Mouse (Mus musculus) heart, adult 2 months (tissue): ENCODE measurements at regions not wholly inside any gene's neighbourhood (a gene's known extent, or its start where the extent isn't known, plus 50 kb on each side); places are given as distances from the start of the nearest gene placed in this dataset.

Experiments used
- DNase-seq, 2 experiments: peaks; one replicate each; pipeline ENCODE4 v3.0.0; 2021
- H3K27ac ChIP-seq: fragments of 200-600 bp; 2 replicates; pipeline ENCODE4 v1.8.1; 2022
- H3K27me3 ChIP-seq: fragments of 200-500 bp; 2 replicates; pipeline ENCODE4 v1.6.1; 2012; ENCODE audit warnings: mild to moderate bottlenecking, low read length, inconsistent platforms, mixed read lengths; ENCODE audit not compliant: control insufficient read depth, insufficient read depth
- H3K36me3 ChIP-seq: fragments of 200-500 bp; 2 replicates; pipeline ENCODE4 v1.6.1; 2012; ENCODE audit warnings: low read length, inconsistent platforms; ENCODE audit not compliant: control insufficient read depth, insufficient read depth
- H3K4me1 ChIP-seq: fragments of 200-500 bp; 2 replicates; pipeline ENCODE4 v1.6.1; 2011; ENCODE audit warnings: low read length; ENCODE audit not compliant: control insufficient read depth, insufficient read depth
- H3K4me3 ChIP-seq: fragments of 200-600 bp; 2 replicates; pipeline ENCODE4 v1.8.1; 2022
- H3K79me2 ChIP-seq: fragments of 200-500 bp; replicated peaks from 2 replicates; pipeline ENCODE4 v1.6.1; 2012; ENCODE audit warnings: mild to moderate bottlenecking, inconsistent platforms, low read length, moderate library complexity, mixed read lengths; ENCODE audit not compliant: control insufficient read depth, insufficient read depth
- H3K9ac ChIP-seq: fragments of 200-500 bp; 2 replicates; pipeline ENCODE4 v1.6.1; 2012; ENCODE audit warnings: low read depth, mild to moderate bottlenecking, control low read depth, inconsistent platforms, low read length, mixed read lengths
- CTCF ChIP-seq: fragments of 200-600 bp; IDR thresholded peaks from 2 replicates; pipeline ENCODE4 v1.8.1; 2022; ENCODE audit warnings: antibody characterized with exemption, mild to moderate bottlenecking, moderate library complexity
- EP300 ChIP-seq: fragments of 200-500 bp; IDR thresholded peaks from 2 replicates; pipeline ENCODE4 v1.6.1; 2011; ENCODE audit warnings: low read depth, low read length, control low read depth; ENCODE audit not compliant: insufficient read depth
- POLR2A ChIP-seq: fragments of 200-500 bp; IDR thresholded peaks from 2 replicates; pipeline ENCODE4 v1.6.1; 2011; ENCODE audit warnings: mild to moderate bottlenecking, low read depth, low read length, control low read depth; ENCODE audit not compliant: insufficient read depth
- WGBS: fragments of 180-500 bp; shearing (Covaris S2); methylation state at CpG from one replicate; pipeline ENCODE4 v1.1.7; 2018; 5-methylcytosine and 5-hydroxymethylcytosine counted together
- intact Hi-C: fragments of 180-260 bp; cut with DNase I; formaldehyde crosslinking; loops from one replicate; pipeline ENCODE4 v1.15.1; 2025

DNA sequence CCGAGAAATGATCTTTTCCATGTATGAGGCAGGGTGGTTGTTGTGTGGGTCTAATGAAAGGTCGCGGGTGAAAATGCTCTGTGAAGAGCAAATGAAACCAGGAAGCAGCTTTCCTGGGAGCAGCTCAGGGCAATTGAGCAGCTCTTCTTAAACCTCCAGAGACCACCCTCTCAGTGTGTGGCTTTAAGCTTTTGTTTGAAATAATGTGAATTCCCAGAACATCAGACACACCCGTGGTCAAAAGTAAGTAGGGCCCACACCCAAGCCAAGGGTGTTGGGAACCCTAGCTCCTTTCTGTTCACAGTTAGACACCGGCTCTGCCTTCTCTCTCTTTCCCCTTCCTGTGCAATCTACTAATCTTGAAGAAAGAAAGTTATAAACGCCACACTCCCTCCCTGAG is 450.5 kb downstream of the Bnc2 start:
- no peak for DNase-seq
- H3K4me1 ChIP-seq = no peaks in the 10 kb centered on the region
- intact Hi-C loops = no loop called here
- no peak overlapping the region for H3K27ac ChIP-seq
- TF ChIP-seq EP300 (no peak), POLR2A (no peak), CTCF (no peak)
- 70% methylated on average over 6 of the region's 6 CpGs for WGBS
- no peaks in the 10 kb centered on the region for H3K79me2 ChIP-seq
- H3K4me3 ChIP-seq = no peak overlapping the region
- no peak overlapping the region for H3K9ac ChIP-seq
- H3K36me3 ChIP-seq = no peaks in the 10 kb centered on the region
- no peaks in the 10 kb centered on the region for H3K27me3 ChIP-seq
